Mouse (Mus musculus) right cerebral cortex, adult 2 months (tissue): ENCODE results near the gene Trak2.
A peak's percentile ranks its signal among the peaks of the same experiment; 100 is the strongest.
"Not testable (repeated sequence)": the region's sequence is repeated elsewhere in the genome, so short reads cannot be mapped to it uniquely, and the experiment has no call there.

Experiments used
- DNase-seq, 2 experiments: peaks; one replicate each; pipeline ENCODE4 v3.0.0; 2021 to 2022; ENCODE audit warnings: low spot score in 2 of 2

Gene Trak2

DNA sequence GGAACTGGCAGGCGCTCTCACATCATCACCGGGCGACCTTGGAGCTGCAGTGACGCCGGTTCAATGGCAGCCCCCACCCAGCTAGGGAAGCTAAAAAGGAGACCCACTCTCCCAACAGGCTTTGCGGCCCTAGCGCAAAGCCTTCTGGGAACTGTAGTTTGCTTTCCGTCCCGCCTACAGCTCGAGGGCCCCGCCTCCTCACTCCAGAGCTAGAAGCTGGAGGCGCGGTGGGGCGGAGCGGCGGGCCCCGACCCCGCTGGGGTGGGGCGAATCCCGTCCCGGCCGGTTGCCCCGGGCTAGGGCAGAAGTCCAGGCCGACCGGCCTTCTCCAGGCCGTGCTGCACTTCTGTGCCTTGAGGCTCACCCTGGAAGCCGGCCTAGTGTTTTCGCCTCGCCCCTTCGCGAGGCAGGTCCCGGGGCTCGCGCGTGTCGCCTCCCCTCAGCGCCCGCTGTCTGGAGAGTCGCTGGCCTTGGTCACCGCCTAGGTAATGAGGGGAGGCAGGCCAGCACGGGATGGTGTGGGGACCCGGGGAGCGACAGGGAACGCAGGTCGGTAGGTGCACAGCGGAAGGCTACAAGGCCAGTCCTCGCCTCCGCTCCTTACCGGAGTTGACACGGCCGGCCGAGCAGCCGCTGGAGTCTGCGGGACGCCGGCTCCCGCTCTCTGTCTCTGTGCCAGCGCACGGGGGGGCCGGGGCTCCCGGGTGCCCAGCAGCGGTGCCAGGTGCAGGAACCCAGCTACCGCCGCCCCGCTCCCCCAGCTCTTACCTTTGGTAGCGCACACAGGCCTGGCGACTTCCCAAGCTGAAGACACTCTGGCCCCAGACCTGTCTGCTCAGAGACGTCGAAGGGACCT, at the start of gene Trak2, which contains the start of gene Stradb:
Gene Trak2, minus strand, starts transcription at position 65 of the 856 bp plus-strand sequence.
Gene Stradb, plus strand, starts transcription at position 157 of the 856 bp plus-strand sequence.
- DNase-seq, result peak; percentile 94 to 97

DNA sequence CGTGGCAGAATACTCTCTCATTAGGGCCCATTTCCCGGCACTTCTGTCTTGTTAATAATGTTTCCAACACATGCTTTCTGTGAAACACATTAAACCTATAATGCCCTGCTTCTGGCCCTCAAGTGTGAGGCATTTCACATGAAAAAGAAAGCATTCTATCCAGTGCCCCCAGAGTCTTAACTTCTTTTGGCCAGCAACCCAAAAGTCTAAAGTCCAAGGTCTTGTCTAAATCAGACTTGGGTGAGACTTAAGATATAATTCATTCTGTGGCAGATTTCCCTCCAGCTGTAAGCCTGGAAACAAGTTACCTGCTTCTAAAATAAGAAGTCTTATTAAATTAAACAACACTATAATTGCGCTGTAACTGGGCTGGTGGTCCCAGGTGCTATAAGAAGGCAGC, 48.3 kb upstream of the Trak2 start:
- DNase-seq, result no peak

DNA sequence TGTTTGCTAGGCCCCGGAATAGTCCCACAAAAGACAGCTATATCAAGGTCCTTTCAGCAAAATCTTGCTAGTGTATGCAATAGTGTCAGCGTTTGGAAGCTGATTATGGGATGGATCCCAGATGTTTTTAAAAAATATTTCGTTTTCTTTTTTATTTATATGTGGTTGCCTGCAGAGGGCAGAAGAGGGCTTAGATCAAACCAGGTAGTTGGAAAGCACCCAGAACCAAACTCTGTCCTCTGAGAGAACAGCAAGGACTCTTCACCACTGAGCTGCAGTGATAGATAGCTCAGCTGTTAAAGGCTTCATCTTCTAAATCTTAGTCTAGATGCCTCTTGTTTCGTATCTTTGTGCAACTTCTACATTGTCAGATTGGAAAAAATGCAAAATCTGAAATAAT, 36.0 kb upstream of the Trak2 start:
- DNase-seq, result no peak

DNA sequence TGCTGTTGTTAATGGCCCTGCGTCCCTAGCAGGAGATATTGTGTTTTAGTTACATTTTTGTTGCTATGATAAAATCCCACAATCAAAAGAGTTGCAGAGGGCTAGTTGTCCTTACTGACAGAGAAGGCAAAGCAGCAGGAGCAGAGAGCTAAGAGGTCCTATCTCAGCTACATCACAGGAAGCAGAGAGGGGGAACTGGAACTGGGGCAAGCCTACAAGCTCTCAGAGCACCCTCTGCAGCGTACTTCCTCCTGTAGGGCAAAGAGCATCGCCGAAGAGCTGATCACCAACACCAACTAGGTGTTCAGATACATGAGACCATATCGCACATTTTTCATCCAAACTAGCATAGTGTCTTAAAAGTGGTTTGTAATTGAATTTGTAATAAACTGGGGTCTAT, 22.1 kb upstream of the Trak2 start:
- DNase-seq, result no peak

DNA sequence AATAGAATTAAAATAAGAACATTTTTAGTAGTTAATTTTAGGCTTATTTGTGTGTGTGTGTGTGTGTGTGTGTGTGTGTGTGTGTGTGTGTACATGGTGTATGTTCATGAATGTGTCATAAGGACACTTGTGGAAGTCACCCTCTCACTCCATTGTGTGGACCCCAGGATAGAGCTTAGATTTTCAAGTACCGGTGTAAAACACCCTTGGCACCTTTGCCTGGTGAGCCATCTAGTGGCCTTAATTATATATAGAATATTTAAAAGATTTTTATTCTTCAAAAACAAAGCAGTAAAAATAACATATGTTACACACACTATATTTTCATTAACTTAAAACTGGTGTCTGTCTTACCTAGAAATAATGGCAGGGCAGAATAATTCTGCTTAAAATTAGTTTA, 20.5 kb upstream of the Trak2 start:
- DNase-seq, result no peak

DNA sequence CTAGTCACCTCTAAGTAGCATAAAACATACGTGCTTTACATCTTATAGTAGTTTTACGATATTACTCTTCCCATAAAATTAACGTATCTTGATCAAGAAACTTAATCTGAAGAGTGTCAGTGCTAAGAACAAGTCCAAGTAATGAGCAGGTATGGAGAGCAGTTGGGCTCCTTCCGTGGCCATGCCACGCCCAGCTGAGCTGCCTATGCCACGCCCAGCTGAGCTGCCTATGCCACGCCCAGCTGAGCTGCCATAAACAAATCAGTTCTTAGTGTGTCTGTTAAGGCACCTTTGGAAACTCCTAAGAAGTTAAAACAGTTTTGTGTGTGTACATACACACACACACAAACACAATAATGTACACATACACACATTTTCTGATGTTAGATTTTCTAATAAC, 19.9 kb upstream of the Trak2 start:
- no peak for DNase-seq

DNA sequence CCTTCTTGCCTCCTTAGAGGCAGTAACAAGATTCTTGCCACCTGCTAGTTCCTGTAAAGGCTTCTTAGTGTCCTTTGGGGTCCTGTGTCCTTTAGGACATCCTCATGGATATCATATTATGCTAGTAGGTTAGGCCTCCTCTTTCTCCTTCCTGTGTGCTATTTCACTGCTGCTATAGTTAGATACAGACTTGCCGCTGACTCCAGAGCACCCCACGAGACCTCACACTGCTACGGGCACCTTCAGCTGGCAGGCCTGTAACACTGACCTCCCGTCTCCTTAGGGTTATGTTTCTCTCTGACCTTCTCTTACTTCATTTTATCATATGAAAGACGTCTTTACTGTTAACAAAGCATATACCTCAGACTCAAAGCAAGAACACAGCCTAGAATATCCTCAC, 11.4 kb upstream of the Trak2 start:
- DNase-seq, result no peak

DNA sequence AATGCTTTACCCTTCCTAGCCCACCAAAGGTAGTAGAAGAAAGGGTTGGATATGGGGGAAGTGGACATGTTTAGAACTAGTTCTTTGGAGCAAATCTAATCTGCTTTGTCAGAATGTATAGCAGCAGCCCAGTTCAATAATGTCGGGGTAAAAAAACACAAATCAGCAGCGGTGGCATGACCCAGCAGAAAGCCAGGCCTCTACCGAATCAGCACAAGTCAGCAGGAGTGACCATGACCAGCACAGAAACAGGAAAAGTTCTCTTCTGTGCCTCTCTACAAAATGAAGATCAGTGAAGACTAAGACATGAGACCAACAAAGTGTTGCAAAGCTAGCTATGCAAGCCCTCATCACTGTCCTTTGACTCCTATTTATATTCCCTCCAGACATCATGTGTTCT, 9.0 kb upstream of the Trak2 start:
- DNase-seq, result no peak

DNA sequence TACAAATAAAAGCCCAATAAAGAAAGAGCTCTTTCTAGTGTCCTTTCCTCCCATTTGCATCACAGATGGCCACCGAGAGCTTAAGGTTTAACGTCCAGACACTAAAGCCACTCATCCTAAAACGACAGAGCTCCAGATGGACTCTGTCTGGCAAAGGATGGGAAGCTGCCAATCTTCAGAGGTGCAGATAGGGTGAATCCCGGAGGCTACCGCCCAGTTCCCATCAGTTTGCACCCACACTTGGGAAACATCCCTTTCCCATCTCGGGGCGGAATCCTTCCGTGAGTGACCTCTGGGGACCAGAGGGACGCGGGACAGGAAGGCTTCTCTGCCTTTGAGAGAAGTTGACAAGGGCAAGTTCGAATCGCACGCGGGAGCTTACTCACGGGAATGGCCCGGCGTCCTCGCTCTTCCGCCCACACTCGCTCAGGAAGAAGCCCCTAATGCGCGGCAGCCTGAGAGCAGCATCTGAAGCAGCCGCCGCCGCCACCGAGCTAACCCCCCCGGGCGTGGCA, 322 bp downstream of the Trak2 start:
- no peak for DNase-seq

DNA sequence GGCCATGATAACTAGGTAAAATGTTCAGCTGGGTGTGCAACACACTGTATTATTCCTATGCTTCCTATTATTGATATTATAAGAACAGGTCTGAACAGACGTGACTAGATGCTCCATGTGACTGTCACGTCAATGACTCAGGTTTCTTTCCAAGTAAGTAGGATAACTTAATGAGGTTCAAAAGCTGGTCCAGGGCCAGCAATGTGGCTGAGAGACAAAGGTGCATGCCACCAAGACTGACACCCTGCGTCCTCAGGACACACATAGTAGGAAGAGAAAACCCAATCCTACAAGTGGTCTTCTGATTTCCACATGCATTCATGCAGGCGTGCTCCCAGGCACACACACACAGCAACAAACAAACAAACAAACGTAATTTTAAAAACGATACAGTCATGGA, 2.1 kb downstream of the Trak2 start:
- DNase-seq, result no peak

DNA sequence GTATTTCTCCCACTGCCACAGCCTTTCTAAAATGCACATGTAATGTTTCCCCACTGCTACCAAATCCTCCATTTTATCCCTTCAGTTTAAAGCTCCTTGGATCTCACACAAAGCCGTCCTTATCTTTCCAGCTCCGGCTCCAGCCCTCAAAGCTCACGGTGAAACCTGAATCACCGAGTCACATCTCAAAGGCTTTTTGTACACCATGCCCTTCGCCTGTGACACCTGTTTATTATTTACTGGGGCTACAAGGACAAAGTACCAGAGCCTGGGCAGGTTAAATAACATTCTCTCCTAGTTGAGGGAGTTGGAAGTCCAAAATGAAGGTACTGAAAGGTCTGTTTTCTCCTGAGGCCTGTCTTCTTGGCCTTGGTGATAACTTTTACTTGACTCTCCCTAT, 3.2 kb downstream of the Trak2 start:
- no peak for DNase-seq

DNA sequence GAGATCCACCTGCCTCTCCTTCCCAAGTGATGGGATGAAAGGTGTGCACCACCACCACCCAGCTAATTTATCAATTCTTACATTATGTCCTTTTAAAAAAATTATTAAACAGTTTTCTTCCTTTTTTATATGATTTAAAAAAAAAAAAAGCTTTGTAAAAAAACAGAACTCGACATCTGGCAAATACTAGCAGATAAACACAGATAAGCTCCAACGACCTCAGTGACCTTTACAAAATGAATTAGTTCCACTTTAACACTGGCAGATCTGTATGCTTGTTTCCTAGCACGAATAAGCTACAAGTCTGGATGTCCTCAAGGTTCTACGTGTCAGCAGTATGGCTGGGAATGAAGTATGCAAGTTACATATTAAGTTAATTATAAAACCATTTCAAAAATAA, 5.7 kb downstream of the Trak2 start:
- DNase-seq, result no peak

DNA sequence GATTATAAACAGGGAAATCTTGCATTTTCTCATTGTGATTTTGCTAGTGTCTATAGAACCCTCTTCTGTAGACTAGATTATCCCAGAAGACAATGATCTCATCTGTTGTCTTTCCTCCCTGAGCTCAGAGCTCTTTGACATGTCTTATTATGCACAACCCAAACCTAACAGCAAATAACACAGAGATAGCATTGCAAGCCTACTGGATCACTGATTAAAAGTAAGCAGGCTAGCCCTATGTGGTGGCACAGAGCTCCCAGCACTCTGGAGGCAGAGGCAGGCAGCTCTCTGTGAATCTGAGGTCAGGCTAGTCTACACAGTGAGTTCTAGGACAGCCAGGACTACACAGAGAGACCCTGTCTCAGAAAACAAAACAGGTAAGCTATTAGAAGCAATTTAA, 10.4 kb downstream of the Trak2 start:
- DNase-seq, result no peak

DNA sequence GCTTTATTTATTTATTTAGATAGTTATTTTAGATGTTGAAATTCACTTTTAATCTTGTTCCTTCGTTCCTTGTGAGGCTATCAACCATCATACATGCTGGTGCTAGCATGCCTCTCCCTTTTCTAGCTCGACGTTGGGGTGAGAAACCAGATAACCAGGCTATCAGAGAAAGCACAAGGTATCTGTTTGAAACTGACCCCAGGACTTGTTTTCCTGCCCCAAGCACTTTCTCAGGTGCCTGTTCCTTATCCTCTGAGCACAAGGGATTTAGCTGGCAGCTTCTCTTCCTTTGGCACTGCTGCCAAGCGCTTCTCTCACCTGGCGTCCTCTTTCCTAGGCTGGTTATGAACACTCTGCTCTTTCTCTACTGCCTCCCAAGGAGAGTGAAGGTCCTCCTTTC, 10.8 kb downstream of the Trak2 start:
- no peak for DNase-seq

DNA sequence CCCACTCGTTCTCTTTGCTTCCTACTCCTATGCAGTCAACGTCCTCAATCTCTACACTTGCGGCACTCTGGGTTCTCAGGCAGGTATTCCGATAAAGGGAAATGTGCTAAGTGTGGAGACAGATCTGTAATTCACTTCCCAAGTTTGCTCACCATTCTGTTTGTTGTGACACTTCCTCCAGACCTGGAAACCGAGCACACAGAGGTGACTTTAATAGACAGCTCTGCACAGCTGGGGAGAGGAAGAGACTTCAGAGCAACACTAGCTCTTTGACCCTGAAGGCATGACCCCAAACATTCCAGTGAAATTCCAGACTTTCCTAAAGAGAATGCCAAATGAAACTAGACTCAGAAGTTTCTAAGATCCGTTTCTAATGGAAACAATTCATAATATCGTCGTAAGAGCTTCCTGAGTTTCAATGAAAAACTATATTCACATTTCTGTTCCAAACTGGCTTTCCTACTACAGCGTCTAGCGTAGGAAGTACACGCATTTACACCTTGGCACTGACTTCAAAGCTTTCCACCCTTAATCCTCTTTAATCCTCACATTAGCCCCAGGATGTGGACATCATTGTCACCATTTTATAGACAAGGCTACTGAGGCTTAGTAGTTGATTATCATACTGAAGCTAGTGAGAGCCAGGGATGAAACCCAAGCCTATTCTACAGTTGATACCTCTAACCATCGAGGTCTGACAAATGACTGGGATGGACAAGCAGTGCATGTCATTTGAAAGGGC, 11.9 kb downstream of the Trak2 start:
- DNase-seq, result no peak

DNA sequence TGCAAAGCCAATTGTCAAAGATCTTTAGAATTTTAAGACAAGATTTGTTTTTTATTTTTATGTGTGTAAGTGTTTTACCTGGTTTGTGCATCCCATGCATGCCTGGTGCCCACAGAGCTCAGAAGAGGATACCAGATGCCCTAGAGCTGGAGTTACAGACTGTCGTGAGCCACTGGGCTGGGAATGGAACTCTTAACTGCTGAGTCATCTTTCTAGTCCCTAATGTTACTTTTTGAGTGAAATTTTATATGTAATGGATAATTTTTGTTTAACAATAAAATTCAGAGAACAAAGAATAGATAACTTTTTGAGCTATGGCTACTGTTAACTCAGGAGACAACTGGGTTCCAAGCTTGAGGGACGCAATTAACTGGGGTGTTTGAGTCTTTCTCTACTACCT, 13.5 kb downstream of the Trak2 start:
- no peak for DNase-seq

DNA sequence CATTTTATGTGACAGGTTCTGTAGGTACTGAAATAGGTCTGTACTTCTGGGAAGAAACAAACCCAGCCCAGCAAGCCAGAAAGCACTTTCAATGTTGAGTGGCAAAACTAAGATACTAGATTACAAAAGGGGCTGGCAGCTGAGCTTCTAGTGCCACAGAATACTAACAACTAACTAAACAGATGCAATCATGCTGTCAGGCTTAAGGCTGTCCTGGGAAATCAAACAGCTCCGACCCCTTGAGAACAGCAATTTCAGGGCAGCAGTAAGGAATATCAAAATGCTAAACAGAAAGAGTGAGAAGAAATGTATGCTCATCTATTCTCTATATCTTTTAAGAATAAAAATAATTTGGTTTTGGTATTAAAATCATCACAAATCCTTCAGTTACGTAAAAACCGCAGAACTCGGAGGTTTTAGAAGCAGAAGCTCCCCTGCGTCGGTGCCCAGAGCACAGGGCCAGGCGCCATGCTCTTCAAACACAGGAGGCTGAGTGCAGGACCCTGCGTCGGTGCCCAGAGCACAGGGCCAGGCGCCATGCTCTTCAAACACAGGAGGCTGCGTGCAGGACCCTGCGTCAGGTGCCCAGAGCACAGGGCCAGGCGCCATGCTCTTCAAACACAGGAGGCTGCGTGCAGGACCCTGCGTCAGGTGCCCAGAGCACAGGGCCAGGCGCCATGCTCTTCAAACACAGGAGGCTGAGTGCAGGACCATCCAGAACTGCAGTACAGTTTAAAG, 14.3 kb downstream of the Trak2 start:
- DNase-seq, result not testable (repeated sequence)

DNA sequence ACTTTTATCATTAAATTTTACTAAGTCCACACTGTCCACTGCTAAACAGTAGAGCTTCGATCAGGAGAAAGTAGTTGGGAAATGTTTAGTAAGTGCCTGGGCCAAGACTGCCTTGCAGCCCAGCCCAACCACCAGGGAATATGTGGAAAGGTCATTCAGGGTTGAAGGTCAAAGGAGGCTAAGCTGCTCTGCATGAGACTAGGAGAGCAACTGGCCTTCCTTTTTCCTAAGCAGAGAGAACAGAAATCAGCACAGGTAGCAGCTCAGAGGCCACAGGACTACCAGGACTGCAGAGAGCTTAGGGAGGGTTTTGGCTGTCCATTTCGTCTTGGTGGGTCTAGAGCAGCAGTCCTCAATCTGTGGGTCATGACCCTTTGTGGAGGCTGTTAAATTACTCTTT, 15.3 kb downstream of the Trak2 start:
- no peak for DNase-seq

DNA sequence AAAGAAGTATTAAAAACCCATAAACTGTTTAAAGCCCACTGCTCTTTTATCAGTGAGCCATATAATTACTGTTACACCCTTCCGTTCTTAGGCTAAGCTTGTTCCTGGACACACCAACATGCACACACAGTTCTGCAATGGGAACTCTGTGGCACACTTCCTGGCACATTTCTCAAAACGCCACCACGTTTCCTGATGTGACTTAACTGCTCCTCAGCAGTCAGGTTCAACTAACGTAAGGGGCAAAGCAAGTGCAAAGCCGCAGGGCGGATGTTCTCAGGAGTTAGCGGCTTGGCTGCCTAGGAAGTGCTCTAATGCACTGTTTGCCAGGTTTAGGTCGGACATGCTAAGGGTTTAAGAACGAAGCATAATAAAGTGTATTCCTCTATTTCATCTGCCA, 17.0 kb downstream of the Trak2 start:
- DNase-seq, result no peak

DNA sequence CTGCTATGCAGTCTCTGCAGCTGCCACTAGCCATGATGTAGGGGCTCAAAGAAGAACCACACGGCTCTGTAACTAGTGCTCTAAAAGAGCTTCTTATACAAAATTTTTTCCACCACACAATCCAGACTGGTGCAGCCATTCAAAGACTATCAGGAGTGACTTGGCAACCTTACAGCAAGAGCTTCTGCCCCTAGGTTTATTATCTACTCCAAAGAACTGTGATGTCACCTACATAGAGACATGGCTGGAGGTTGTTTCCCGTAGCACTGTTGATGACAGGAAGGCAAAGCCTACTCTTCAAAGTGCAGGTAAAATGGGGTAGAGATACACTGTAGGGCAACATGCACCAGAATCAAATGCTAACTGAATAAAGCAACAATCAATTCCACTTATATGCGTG, 17.5 kb downstream of the Trak2 start:
- DNase-seq, result no peak

DNA sequence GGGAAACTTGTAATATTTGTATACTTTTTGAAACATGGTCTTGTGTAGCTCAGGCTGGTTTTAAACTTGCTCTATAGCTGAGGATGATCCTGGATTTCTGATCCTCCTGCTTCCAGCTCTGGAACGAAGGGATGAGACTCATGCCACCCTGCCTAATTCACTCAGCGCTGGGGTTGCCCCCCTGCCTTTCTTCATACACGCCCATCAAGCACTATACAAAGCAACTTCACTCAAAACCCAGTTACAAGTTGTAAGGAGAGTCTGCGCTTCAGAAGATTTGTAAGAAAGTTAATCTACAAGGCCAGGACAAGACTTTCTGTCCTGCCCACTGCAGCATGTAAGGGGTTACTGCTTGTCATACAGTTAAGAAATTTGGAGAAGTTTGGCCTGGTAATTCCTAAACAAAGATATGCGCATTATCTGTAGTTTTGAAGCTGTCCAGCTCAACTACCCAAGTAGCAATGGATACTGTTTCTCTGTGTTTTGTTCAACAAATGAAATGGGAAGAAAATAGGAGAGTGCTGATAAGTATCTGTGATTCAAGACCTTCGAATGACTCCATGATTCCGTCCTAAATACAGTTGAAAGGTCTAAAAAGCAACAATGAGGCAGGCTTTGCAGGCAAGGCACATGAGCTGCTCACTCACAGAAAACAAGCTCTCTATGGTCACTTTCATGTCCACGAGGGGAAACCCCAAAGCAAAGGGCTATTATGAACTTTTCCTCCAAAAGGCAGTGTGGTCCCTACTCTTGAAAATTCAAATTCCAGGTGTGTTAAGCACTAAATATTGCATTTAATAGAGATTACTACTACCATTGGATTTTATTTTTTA, 18.4 kb downstream of the Trak2 start:
- no peak for DNase-seq
